Mouse (Mus musculus): ENCODE measurements around the gene A930033H14Rik.

Gene A930033H14Rik

GRCm38 (mm10) chr10:69206081-69206480 lies 6.8 kb downstream of the A930033H14Rik start:
- in situ Hi-C loops (cut with MboI, MseI), result loop anchor here in 1 of 2 experiments (25.0 kb wide), 1 partner anchor 1019 kb away; no protein-coding TSS in a partner anchor

- in situ Hi-C loops (cut with MboI, MseI), result loop anchor here in 1 of 2 experiments (25.0 kb wide), 1 partner anchor 1018 kb away; no protein-coding TSS in a partner anchor
Measured at GRCm38 (mm10) chr10:69204677-69205400, 8.1 kb downstream of the A930033H14Rik start.

GRCm38 (mm10) chr10:69193721-69194120 lies 19.2 kb downstream of the A930033H14Rik start:
- in situ Hi-C loops (cut with MboI, MseI), result no loop called here

GRCm38 (mm10) chr10:69192266-69192665 lies 20.6 kb downstream of the A930033H14Rik start:
- in situ Hi-C loops (cut with MboI, MseI), result no loop called here

GRCm38 (mm10) chr10:69190434-69191160 lies 22.3 kb downstream of the A930033H14Rik start:
- in situ Hi-C loops (cut with MboI, MseI), result no loop called here

- in situ Hi-C loops (cut with MboI, MseI), result no loop called here
Measured at GRCm38 (mm10) chr10:69187773-69188443, 25.0 kb downstream of the A930033H14Rik start.

GRCm38 (mm10) chr10:69185894-69186893 lies 26.7 kb downstream of the A930033H14Rik start:
- in situ Hi-C loops (cut with MboI, MseI), result no loop called here

GRCm38 (mm10) chr10:69185431-69185830 lies 27.5 kb downstream of the A930033H14Rik start:
- in situ Hi-C loops (cut with MboI, MseI), result no loop called here

GRCm38 (mm10) chr10:69184903-69185302 lies 28.0 kb downstream of the A930033H14Rik start:
- in situ Hi-C loops (cut with MboI, MseI), result loop anchor here in 1 of 2 experiments (5.0 kb wide), 1 partner anchor 122 kb away; no protein-coding TSS in a partner anchor

GRCm38 (mm10) chr10:69180997-69181396 lies 31.9 kb downstream of the A930033H14Rik start:
- in situ Hi-C loops (cut with MboI, MseI), result loop anchor here in 1 of 2 experiments (5.0 kb wide), 1 partner anchor 126 kb away; no protein-coding TSS in a partner anchor

- in situ Hi-C loops (cut with MboI, MseI), result no loop called here
Measured at GRCm38 (mm10) chr10:69179341-69179740, 33.6 kb downstream of the A930033H14Rik start.

GRCm38 (mm10) chr10:69176116-69176515 lies 36.8 kb downstream of the A930033H14Rik start:
- in situ Hi-C loops (cut with MboI, MseI), result no loop called here

- in situ Hi-C loops (cut with MboI, MseI), result no loop called here
Measured at GRCm38 (mm10) chr10:69172412-69172811, 40.5 kb downstream of the A930033H14Rik start.

- in situ Hi-C loops (cut with MboI, MseI), result no loop called here
Measured at GRCm38 (mm10) chr10:69166514-69166913, 46.4 kb downstream of the A930033H14Rik start.

GRCm38 (mm10) chr10:69165847-69166246 lies 47.1 kb downstream of the A930033H14Rik start:
- in situ Hi-C loops (cut with MboI, MseI), result no loop called here

- in situ Hi-C loops (cut with MboI, MseI), result no loop called here
Measured at GRCm38 (mm10) chr10:69165125-69165524, 47.8 kb downstream of the A930033H14Rik start.

GRCm38 (mm10) chr10:69163216-69163615 lies 49.7 kb downstream of the A930033H14Rik start:
- in situ Hi-C loops (cut with MboI, MseI), result no loop called here

- in situ Hi-C loops (cut with MboI, MseI), result no loop called here
Measured at GRCm38 (mm10) chr10:69162577-69162976, 50.3 kb downstream of the A930033H14Rik start.

GRCm38 (mm10) chr10:69161503-69161902 lies 51.4 kb downstream of the A930033H14Rik start:
- in situ Hi-C loops (cut with MboI, MseI), result no loop called here

- in situ Hi-C loops (cut with MboI, MseI), result no loop called here
Measured at GRCm38 (mm10) chr10:69160877-69161276, 52.0 kb downstream of the A930033H14Rik start.

Data from T-helper 17 cell (primary cell).